Mouse (Mus musculus) erythroblast, embryonic 14.5 days (primary cell): ENCODE results near the gene Nav2.

Experiments
- GATA1 ChIP-seq: IDR thresholded peaks from 2 replicates; pipeline ENCODE4 v1.6.1; 2012; ENCODE audit warnings: low read length, inconsistent platforms, mixed read lengths
- TAL1 ChIP-seq: IDR thresholded peaks from 3 replicates; pipeline ENCODE4 v1.6.1; 2012; ENCODE audit warnings: low read length, inconsistent platforms, mixed read lengths

DNA sequence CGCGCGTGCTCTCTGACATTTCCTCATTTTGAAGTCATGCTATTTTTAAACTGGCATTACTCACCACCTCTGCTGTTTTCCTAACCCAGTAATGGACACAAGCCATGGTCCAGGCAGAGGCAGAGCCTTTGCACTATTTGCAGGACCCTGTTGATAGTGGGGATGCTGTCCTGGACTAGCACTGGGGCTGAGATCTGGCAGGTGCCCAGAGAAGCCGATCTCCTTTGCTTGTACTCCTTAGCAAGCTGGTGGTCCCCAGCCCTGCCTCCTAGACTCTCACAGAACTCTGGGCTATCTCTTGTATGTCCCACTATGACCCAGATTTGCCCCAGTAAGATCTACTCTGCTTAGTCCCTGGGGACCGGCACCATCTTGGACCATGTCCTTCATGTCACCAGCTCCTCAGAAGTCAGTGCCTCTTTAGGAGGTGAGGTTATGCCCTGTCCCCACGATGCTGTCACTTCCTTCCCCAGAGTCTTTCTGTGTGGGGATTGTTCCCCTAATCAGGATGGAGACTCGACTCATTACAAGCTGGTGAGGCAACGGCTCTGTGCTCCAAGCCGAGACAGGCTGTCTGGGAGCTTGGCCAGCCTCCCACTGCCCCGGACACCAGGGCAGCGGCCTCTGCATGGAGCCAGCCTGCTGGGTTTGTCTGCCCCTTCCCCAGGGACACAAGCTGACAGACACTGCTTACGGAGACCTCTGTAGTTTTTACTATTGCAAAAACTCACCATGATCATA, 250.3 kb downstream of the Nav2 start:
- no peak for TF ChIP-seq GATA1
- TF ChIP-seq TAL1, result no peak
